Comparison of ENCODE assay signal across 8 mouse cellular contexts in genomic region chr17:35841076-35841950, GRCm38 (mm10). TPM values are rescaled to one million over a fixed set of nuclear protein-coding genes. Genes with fewer than 3 reads are reported as not detected.
DNase-seq lines count a peak whose midpoint lies in the region; ATAC-seq lines count a peak whose summit lies in the region.

Gene Mdc1 (plus strand): TSS chr17:35841515.

- H3K4me2 ChIP-seq in heart, embryonic 13.5 days, result peak within 1 kb of the TSS; percentile 82
- peak within 1 kb of the TSS; percentile 80 for H3K4me2 ChIP-seq in liver, embryonic 12.5 days
- H3K4me2 ChIP-seq in stomach, embryonic 15.5 days, result peak within 1 kb of the TSS; percentile 73

- H3K9me3 ChIP-seq in heart, embryonic 13.5 days, result no peaks in the 10 kb centered on the region
- H3K9me3 ChIP-seq in liver, embryonic 12.5 days (replicated peaks), result no peaks in the 10 kb centered on the region
- no peaks in the 10 kb centered on the region for H3K9me3 ChIP-seq in stomach, embryonic 15.5 days

- peak within 1 kb of the TSS; percentile 67 for H3K27ac ChIP-seq in brown adipose tissue, adult 24 weeks (replicated peaks; ENCODE audit: low read depth, low read length)
- H3K27ac ChIP-seq in heart, embryonic 13.5 days (replicated peaks), result peak within 1 kb of the TSS; percentile 84
- H3K27ac ChIP-seq in liver, embryonic 12.5 days, result peak within 1 kb of the TSS; percentile 96
- peak within 1 kb of the TSS; percentile 86 for H3K27ac ChIP-seq in stomach, embryonic 15.5 days

- ATAC-seq in heart, embryonic 13.5 days (ENCODE audit: extremely low read depth, insufficient number of reproducible peaks, low FRiP score, low TSS enrichment), result peak; percentile 85
- ATAC-seq in liver, embryonic 12.5 days, result peak; percentile 87
- peak; percentile 91 for ATAC-seq in stomach, embryonic 15.5 days (ENCODE audit: insufficient read depth, low FRiP score, low read depth)

- DNase-seq in CD4-positive, CD25-positive, alpha-beta regulatory T cell, adult 2 months (ENCODE audit: low read depth, low spot score), result peak; percentile 100
- DNase-seq in fat pad, adult 2 months (ENCODE audit: extremely low read depth, low read depth, low spot score), result peak; percentile 95
- DNase-seq in kidney, postnatal 10 days, result peak; percentile 99
- peak; percentile 99 for DNase-seq in natural killer cell, adult 2 months (ENCODE audit: low spot score in 2 of 2)

- no peaks in the 10 kb centered on the region for H3K27me3 ChIP-seq in heart, embryonic 13.5 days (replicated peaks)
- no peaks in the 10 kb centered on the region for H3K27me3 ChIP-seq in liver, embryonic 12.5 days (replicated peaks)
- H3K27me3 ChIP-seq in stomach, embryonic 15.5 days (replicated peaks), result no peaks in the 10 kb centered on the region

- H3K4me3 ChIP-seq in brown adipose tissue, adult 24 weeks (ENCODE audit: insufficient read depth, low read depth, low read length), result peak within 1 kb of the TSS; percentile 71
- peak within 1 kb of the TSS; percentile 68 for H3K4me3 ChIP-seq in heart, embryonic 13.5 days
- peak within 1 kb of the TSS; percentile 73 for H3K4me3 ChIP-seq in liver, embryonic 12.5 days
- H3K4me3 ChIP-seq in stomach, embryonic 15.5 days (replicated peaks), result peak within 1 kb of the TSS; percentile 63

- under 1% methylated on average over 59 of the region's 59 CpGs for WGBS in heart, embryonic 13.5 days
- under 1% methylated on average over 59 of the region's 59 CpGs for WGBS in liver, embryonic 12.5 days (ENCODE audit: insufficient replicate concordance)
- WGBS in stomach, embryonic 15.5 days, result under 1% methylated on average over 59 of the region's 59 CpGs

- no peaks in the 10 kb centered on the region for H3K4me1 ChIP-seq in brown adipose tissue, adult 24 weeks (ENCODE audit: control insufficient read depth, insufficient read depth, insufficient read length, low read length)
- H3K4me1 ChIP-seq in heart, embryonic 13.5 days, result peaks cover 30% of the 10 kb centered on the region
- peaks cover 45% of the 10 kb centered on the region for H3K4me1 ChIP-seq in liver, embryonic 12.5 days
- peaks cover 12% of the 10 kb centered on the region; the same call in 1 of the 2 replicates for H3K4me1 ChIP-seq in stomach, embryonic 15.5 days

- peak within 1 kb of the TSS; percentile 85 for H3K9ac ChIP-seq in heart, embryonic 13.5 days
- peak within 1 kb of the TSS; percentile 80 for H3K9ac ChIP-seq in liver, embryonic 12.5 days
- H3K9ac ChIP-seq in stomach, embryonic 15.5 days, result peak within 1 kb of the TSS; percentile 38; the same call in 1 of the 2 replicates

- H3K36me3 ChIP-seq in heart, embryonic 13.5 days, result peaks cover 28% of the 10 kb centered on the region
- peaks cover 32% of the 10 kb centered on the region for H3K36me3 ChIP-seq in liver, embryonic 12.5 days
- H3K36me3 ChIP-seq in stomach, embryonic 15.5 days, result peaks cover 5% of the 10 kb centered on the region; the same call in 1 of the 2 replicates

RNA-seq across cellular contexts. Expression of gene Mdc1, which starts in this region (rescaled TPM):
- polyA plus RNA-seq in brown adipose tissue, adult 24 weeks (2012; ENCODE audit: insufficient read depth, insufficient read length, missing spikeins), result 3.0 and 3.3 TPM in 2 replicates
- 17.7 and 18.4 TPM in 2 replicates for polyA plus RNA-seq in heart, embryonic 13.5 days (2015; fragmentation: Nextera tagmentation; extraction: Ambion mirVana)
- 14.2 and 15.0 TPM in 2 replicates for polyA plus RNA-seq in liver, embryonic 12.5 days (2016; fragmentation: Nextera tagmentation; extraction: Ambion mirVana)
- polyA plus RNA-seq in stomach, embryonic 15.5 days (2015; fragmentation: Nextera tagmentation; extraction: Ambion mirVana), result 15.2 and 19.7 TPM in 2 replicates

Comparison
In these comparisons a context has a peak if more than half of its experiments do, and no peak if none do; other contexts are left out.
1. Peak in every context shown above with its lines: DNase-seq, ATAC-seq, H3K4me3 ChIP-seq and H3K27ac ChIP-seq.